ENCODE assay signal across 11 mouse cellular contexts in genomic region chr11:96408234-96409010, GRCm38 (mm10). TPM values are rescaled to one million over a fixed set of nuclear protein-coding genes. Genes with fewer than 3 reads are reported as not detected.
DNase-seq lines count a peak whose midpoint lies in the region; ATAC-seq lines count a peak whose summit lies in the region.
"Had no signal": no experiment of that assay in that cellular context is flagged by ENCODE, and none has a peak within 500 bp of the region (broad histone marks: within the 10 kb centered on the region; RNA-seq: fewer than 3 reads in every experiment).

No protein-coding gene starts in this region.

- 56% methylated on average over 14 of the region's 14 CpGs for WGBS in forebrain, embryonic 12.5 days
- WGBS in forebrain, embryonic 15.5 days: 56% methylated on average over 14 of the region's 14 CpGs
- 34% methylated on average over 14 of the region's 14 CpGs for WGBS in neural tube, embryonic 11.5 days
- WGBS in lung, embryonic 16.5 days: 30% methylated on average over 14 of the region's 14 CpGs

- H3K4me2 ChIP-seq in forebrain, embryonic 12.5 days: peak overlapping the region; percentile 47; the same call in 1 of the 2 replicates
- H3K4me2 ChIP-seq in forebrain, embryonic 15.5 days (replicated peaks): no peak overlapping the region
- peak overlapping the region; percentile 63 for H3K4me2 ChIP-seq in neural tube, embryonic 11.5 days (ENCODE audit: low read depth)
- peak overlapping the region; percentile 56 for H3K4me2 ChIP-seq in lung, embryonic 16.5 days (ENCODE audit: low read depth, low read length)

- no peak overlapping the region for H3K27ac ChIP-seq in forebrain, embryonic 12.5 days
- H3K27ac ChIP-seq in forebrain, embryonic 15.5 days (replicated peaks): no peak overlapping the region
- no peak overlapping the region for H3K27ac ChIP-seq in neural tube, embryonic 11.5 days (ENCODE audit: low read depth, low read length)
- H3K27ac ChIP-seq in lung, embryonic 16.5 days (ENCODE audit: low read length): peak overlapping the region; percentile 87

- H3K27me3 ChIP-seq in forebrain, embryonic 12.5 days: peaks cover 47% of the 10 kb centered on the region
- no peaks in the 10 kb centered on the region; the same call in 1 of the 2 replicates for H3K27me3 ChIP-seq in forebrain, embryonic 15.5 days
- H3K27me3 ChIP-seq in neural tube, embryonic 11.5 days (ENCODE audit: control insufficient read depth, insufficient read depth, low read length): no peaks in the 10 kb centered on the region
- H3K27me3 ChIP-seq in lung, embryonic 16.5 days (ENCODE audit: control insufficient read depth, insufficient read depth, low read depth, low read length): no peaks in the 10 kb centered on the region; the same call in 1 of the 2 replicates

- H3K36me3 ChIP-seq in forebrain, embryonic 12.5 days (replicated peaks): no peaks in the 10 kb centered on the region
- H3K36me3 ChIP-seq in forebrain, embryonic 15.5 days: no peaks in the 10 kb centered on the region
- no peaks in the 10 kb centered on the region for H3K36me3 ChIP-seq in neural tube, embryonic 11.5 days (ENCODE audit: control insufficient read depth, insufficient read depth, low read length)
- H3K36me3 ChIP-seq in lung, embryonic 16.5 days (ENCODE audit: control insufficient read depth, insufficient read depth, low read length): no peaks in the 10 kb centered on the region

- H3K4me1 ChIP-seq in forebrain, embryonic 12.5 days: peaks cover 14% of the 10 kb centered on the region
- peaks cover 8% of the 10 kb centered on the region for H3K4me1 ChIP-seq in forebrain, embryonic 15.5 days
- peaks cover 29% of the 10 kb centered on the region for H3K4me1 ChIP-seq in neural tube, embryonic 11.5 days (ENCODE audit: control insufficient read depth, insufficient read depth, low read length)
- peaks cover 29% of the 10 kb centered on the region for H3K4me1 ChIP-seq in lung, embryonic 16.5 days (replicated peaks; ENCODE audit: control insufficient read depth, insufficient read depth, low read length)

- intact Hi-C loops in left cerebral cortex, postnatal 25 days (cut with DNase I): no loop called here

- ATAC-seq in forebrain, embryonic 12.5 days (ENCODE audit: low FRiP score): no peak
- ATAC-seq in forebrain, embryonic 15.5 days (replicated peaks): no peak
- ATAC-seq in neural tube, embryonic 11.5 days (ENCODE audit: insufficient read depth, low FRiP score, low TSS enrichment): no peak; the same call in 1 of the 2 replicates
- ATAC-seq in lung, embryonic 16.5 days (ENCODE audit: low read depth): peak; percentile 67

- peaks cover 6% of the 10 kb centered on the region; the same call in 1 of the 2 replicates for H3K9me3 ChIP-seq in forebrain, embryonic 12.5 days
- H3K9me3 ChIP-seq in forebrain, embryonic 15.5 days: no peaks in the 10 kb centered on the region
- H3K9me3 ChIP-seq in neural tube, embryonic 11.5 days (ENCODE audit: control insufficient read depth, low read length): no peaks in the 10 kb centered on the region
- H3K9me3 ChIP-seq in lung, embryonic 16.5 days (ENCODE audit: control insufficient read depth, low read length): 0 out of 2 replicates have a peak, but pooled peaks cover 2% of the 10 kb centered on the region

- no peak for DNase-seq in neural tube, embryonic 11.5 days (ENCODE audit: low spot score)
- no peak for DNase-seq in neural tube, embryonic 10.5 days (ENCODE audit: extremely low spot score, low spot score)
- DNase-seq in left cerebral cortex, postnatal 25 days (ENCODE audit: low spot score in 2 of 2): no peak
- no peak for DNase-seq in left cerebral cortex, adult 18-20 months (ENCODE audit: low spot score in 2 of 2)
- no peak for DNase-seq in ovary, postnatal 14 days (ENCODE audit: low spot score)
- DNase-seq: cerebellum, adult 8-10 months had no signal

- no peak overlapping the region for H3K4me3 ChIP-seq in forebrain, embryonic 12.5 days (replicated peaks)
- no peak overlapping the region for H3K4me3 ChIP-seq in forebrain, embryonic 15.5 days
- H3K4me3 ChIP-seq in neural tube, embryonic 11.5 days (ENCODE audit: low read depth, low read length): no peak overlapping the region; the same call in 1 of the 2 replicates
- peak overlapping the region; percentile 30 for H3K4me3 ChIP-seq in lung, embryonic 16.5 days (ENCODE audit: low read length)

- no peak overlapping the region for H3K9ac ChIP-seq in forebrain, embryonic 12.5 days
- H3K9ac ChIP-seq in forebrain, embryonic 15.5 days (replicated peaks): no peak overlapping the region
- H3K9ac ChIP-seq in neural tube, embryonic 11.5 days (ENCODE audit: low read length): no peak overlapping the region
- peak overlapping the region; percentile 53 for H3K9ac ChIP-seq in lung, embryonic 16.5 days (ENCODE audit: low read length)

RNA-seq across cellular contexts. Expression of gene Hoxb1, which starts 42.9 kb away (rescaled TPM):
- polyA plus RNA-seq in forebrain, embryonic 12.5 days (2016; fragmentation: Nextera tagmentation; extraction: Ambion mirVana): not detected in 2 replicates
- not detected in 2 replicates for polyA plus RNA-seq in forebrain, embryonic 15.5 days (2015; fragmentation: Nextera tagmentation; extraction: Ambion mirVana)
- 15.7 and 17.2 TPM in 2 replicates for polyA plus RNA-seq in neural tube, embryonic 11.5 days (2014; fragmentation: Nextera tagmentation; extraction: Ambion mirVana)
- polyA plus RNA-seq in lung, embryonic 16.5 days (2015; fragmentation: Nextera tagmentation; extraction: Ambion mirVana): 0.18 TPM in 1 of 2 replicates, not detected in the other
- total RNA-seq in left cerebral cortex, postnatal 25 days (2021): not detected
- not detected for total RNA-seq in left cerebral cortex, adult 18-20 months (2021)
- polyA plus RNA-seq: limb, embryonic 11.5 days; small intestine, adult 2 months had no signal

RNA-seq across cellular contexts. Expression of gene Skap1, which starts 56.0 kb away (rescaled TPM):
- polyA plus RNA-seq in forebrain, embryonic 12.5 days (2016; fragmentation: Nextera tagmentation; extraction: Ambion mirVana): 3.2 and 4.1 TPM in 2 replicates
- polyA plus RNA-seq in forebrain, embryonic 15.5 days (2015; fragmentation: Nextera tagmentation; extraction: Ambion mirVana): 2.7 and 2.8 TPM in 2 replicates
- 1.8 and 2.1 TPM in 2 replicates for polyA plus RNA-seq in neural tube, embryonic 11.5 days (2014; fragmentation: Nextera tagmentation; extraction: Ambion mirVana)
- polyA plus RNA-seq in lung, embryonic 16.5 days (2015; fragmentation: Nextera tagmentation; extraction: Ambion mirVana): 2.1 and 4.5 TPM in 2 replicates
- total RNA-seq in left cerebral cortex, postnatal 25 days (2021): 1 to 10 TPM; 1.3 to 1.9 TPM
- 1 to 10 TPM; 1.9 to 2.1 TPM for total RNA-seq in left cerebral cortex, adult 18-20 months (2021)

RNA-seq across cellular contexts. Expression of gene Hoxb2, which starts 58.1 kb away (rescaled TPM):
- polyA plus RNA-seq in forebrain, embryonic 12.5 days (2016; fragmentation: Nextera tagmentation; extraction: Ambion mirVana): 0.06 and 0.15 TPM in 2 replicates
- not detected in 2 replicates for polyA plus RNA-seq in forebrain, embryonic 15.5 days (2015; fragmentation: Nextera tagmentation; extraction: Ambion mirVana)
- polyA plus RNA-seq in neural tube, embryonic 11.5 days (2014; fragmentation: Nextera tagmentation; extraction: Ambion mirVana): 88.2 and 89.0 TPM in 2 replicates
- 20.1 and 24.0 TPM in 2 replicates for polyA plus RNA-seq in lung, embryonic 16.5 days (2015; fragmentation: Nextera tagmentation; extraction: Ambion mirVana)
- not detected for total RNA-seq in left cerebral cortex, postnatal 25 days (2021)
- total RNA-seq in left cerebral cortex, adult 18-20 months (2021): not detected

Comparison
In these comparisons a context has a peak if more than half of its experiments do, and no peak if none do; other contexts are left out.
1. RNA of gene Hoxb1, which starts 42.9 kb away (polyA plus RNA-seq): 15.7 to 17.2 TPM in neural tube, embryonic 11.5 days; not detected in forebrain, embryonic 12.5 days, not detected in forebrain, embryonic 15.5 days and 0.18 TPM in lung, embryonic 16.5 days; every median in the first group is over 10 times any median in the second.
2. RNA of gene Hoxb2, which starts 58.1 kb away (polyA plus RNA-seq): 88.2 to 89.0 TPM in neural tube, embryonic 11.5 days and 20.1 to 24.0 TPM in lung, embryonic 16.5 days; 0.06 to 0.15 TPM in forebrain, embryonic 12.5 days and not detected in forebrain, embryonic 15.5 days; every median in the first group is over 10 times any median in the second.